Mouse (Mus musculus) heart, embryonic 12.5 days (tissue): ENCODE measurements around the gene Ccdc172. TPM values are rescaled to one million over a fixed set of nuclear protein-coding genes. Genes with fewer than 3 reads are reported as not detected.

Experiments used
- ATAC-seq: fragments of 200-750 bp; cut with Nextera tagmentation; 2 replicates; pipeline ENCODE4 v1.8.0; 2017; ENCODE audit warnings: moderate TSS enrichment, moderate library complexity; ENCODE audit not compliant: insufficient number of reproducible peaks, low FRiP score
- H3K27ac ChIP-seq: fragments of 300-500 bp; sonication (generic); 2 replicates; pipeline ENCODE4 v1.5.1; 2016; ENCODE audit warnings: mild to moderate bottlenecking, moderate library complexity; ENCODE audit not compliant: poor library complexity, severe bottlenecking
- H3K27me3 ChIP-seq: fragments of 300-500 bp; sonication (generic); replicated peaks from 2 replicates; pipeline ENCODE4 v1.6.1; 2016; ENCODE audit warnings: mild to moderate bottlenecking, moderate library complexity
- H3K36me3 ChIP-seq: fragments of 300-500 bp; sonication (generic); 2 replicates; pipeline ENCODE4 v1.6.1; 2016; ENCODE audit warnings: mild to moderate bottlenecking, moderate library complexity
- H3K4me1 ChIP-seq: fragments of 300-500 bp; sonication (generic); replicated peaks from 2 replicates; pipeline ENCODE4 v1.6.1; 2016; ENCODE audit warnings: mild to moderate bottlenecking
- H3K4me2 ChIP-seq: fragments of 300-500 bp; sonication (generic); 2 replicates; pipeline ENCODE4 v1.6.1; 2016; ENCODE audit warnings: mild to moderate bottlenecking, moderate library complexity
- H3K4me3 ChIP-seq: fragments of 300-500 bp; sonication (generic); 2 replicates; pipeline ENCODE4 v1.5.1; 2016; ENCODE audit warnings: mild to moderate bottlenecking
- H3K9ac ChIP-seq: fragments of 300-500 bp; sonication (generic); 2 replicates; pipeline ENCODE4 v1.6.1; 2016; ENCODE audit warnings: mild to moderate bottlenecking, moderate library complexity
- H3K9me3 ChIP-seq: fragments of 300-500 bp; sonication (generic); replicated peaks from 2 replicates; pipeline ENCODE4 v1.6.1; 2016; ENCODE audit warnings: mild to moderate bottlenecking, moderate library complexity
- WGBS: fragments of 180-500 bp; shearing (Covaris S2); methylation state at CpG from one replicate; pipeline ENCODE4 v1.1.7; 2016; 5-methylcytosine and 5-hydroxymethylcytosine counted together
- polyA plus RNA-seq: library from polyadenylated mRNA; unstranded; fragments of >200 nt; fragmentation: Nextera tagmentation; extraction: Ambion mirVana; gene quantifications from 2 replicates; pipeline ENCODE4 v1.2.1, GENCODE M21; 2016

The Ccdc172 gene
- polyA plus RNA-seq, 1 experiment from 2014 or later: not detected

- Histone ChIP-seq H3K27me3 (0 out of 2 replicates have a peak, but pooled peaks cover 4% of the 10 kb centered on the region), H3K9me3 (no peaks in the 10 kb centered on the region), H3K9ac (no peak overlapping the region), H3K4me1 (0 out of 2 replicates have a peak, but pooled peaks cover 3% of the 10 kb centered on the region), H3K36me3 (no peaks in the 10 kb centered on the region), H3K27ac (no peak overlapping the region), H3K4me2 (no peak overlapping the region), H3K4me3 (no peak overlapping the region)
- WGBS: 52% methylated on average over 12 of the region's 12 CpGs
- ATAC-seq: no peak
Measured at GRCm38 (mm10) chr19:58523736-58524394, 12.1 kb downstream of the Ccdc172 start.

- Histone ChIP-seq H3K27ac (no peak overlapping the region), H3K4me3 (no peak overlapping the region), H3K4me1 (0 out of 2 replicates have a peak, but pooled peaks cover 3% of the 10 kb centered on the region), H3K9ac (no peak overlapping the region), H3K27me3 (0 out of 2 replicates have a peak, but pooled peaks cover 4% of the 10 kb centered on the region), H3K4me2 (no peak overlapping the region), H3K9me3 (no peaks in the 10 kb centered on the region), H3K36me3 (no peaks in the 10 kb centered on the region)
- no peak for ATAC-seq
- WGBS: 44% methylated on average over 12 of the region's 12 CpGs
Measured at GRCm38 (mm10) chr19:58525457-58526239, 13.9 kb downstream of the Ccdc172 start.

- Histone ChIP-seq H3K27me3 (no peaks in the 10 kb centered on the region), H3K9me3 (no peaks in the 10 kb centered on the region), H3K9ac (no peak overlapping the region), H3K4me3 (no peak overlapping the region), H3K27ac (no peak overlapping the region), H3K4me1 (0 out of 2 replicates have a peak, but pooled peaks cover 9% of the 10 kb centered on the region), H3K36me3 (no peaks in the 10 kb centered on the region), H3K4me2 (no peak overlapping the region)
- 82% methylated on average over 3 of the region's 3 CpGs for WGBS
- no peak for ATAC-seq
Measured at GRCm38 (mm10) chr19:58533077-58533476, 21.3 kb downstream of the Ccdc172 start.

GRCm38 (mm10) chr19:58536691-58537090, 24.9 kb downstream of the Ccdc172 start:
- 78% methylated on average over 10 of the region's 10 CpGs for WGBS
- no peaks in the 10 kb centered on the region for H3K27me3 ChIP-seq
- no peak overlapping the region for H3K9ac ChIP-seq
- H3K4me2 ChIP-seq: no peak overlapping the region
- H3K9me3 ChIP-seq: no peaks in the 10 kb centered on the region
- H3K4me3 ChIP-seq: no peak overlapping the region
- 0 out of 2 replicates have a peak, but pooled peaks cover 9% of the 10 kb centered on the region for H3K4me1 ChIP-seq
- no peak for ATAC-seq
- H3K27ac ChIP-seq: no peak overlapping the region
- H3K36me3 ChIP-seq: no peaks in the 10 kb centered on the region

GRCm38 (mm10) chr19:58540396-58540795, 28.6 kb downstream of the Ccdc172 start:
- no peak overlapping the region for H3K27ac ChIP-seq
- no peaks in the 10 kb centered on the region for H3K27me3 ChIP-seq
- H3K9ac ChIP-seq: no peak overlapping the region
- WGBS: 82% methylated on average over 5 of the region's 5 CpGs
- no peak overlapping the region for H3K4me2 ChIP-seq
- no peak overlapping the region for H3K4me3 ChIP-seq
- ATAC-seq: no peak
- H3K4me1 ChIP-seq: 0 out of 2 replicates have a peak, but pooled peaks cover 9% of the 10 kb centered on the region
- H3K36me3 ChIP-seq: no peaks in the 10 kb centered on the region
- H3K9me3 ChIP-seq: no peaks in the 10 kb centered on the region

GRCm38 (mm10) chr19:58548367-58548766, 36.6 kb downstream of the Ccdc172 start:
- 9% methylated on average over 4 of the region's 4 CpGs for WGBS
- no peaks in the 10 kb centered on the region for H3K36me3 ChIP-seq
- peaks cover 4% of the 10 kb centered on the region; the same call in 1 of the 2 replicates for H3K27me3 ChIP-seq
- no peaks in the 10 kb centered on the region; the same call in 1 of the 2 replicates for H3K4me1 ChIP-seq
- no peak overlapping the region for H3K4me2 ChIP-seq
- no peak for ATAC-seq
- no peak overlapping the region for H3K27ac ChIP-seq
- H3K4me3 ChIP-seq: no peak overlapping the region
- H3K9me3 ChIP-seq: no peaks in the 10 kb centered on the region
- no peak overlapping the region for H3K9ac ChIP-seq

- Histone ChIP-seq H3K27me3 (peaks cover 4% of the 10 kb centered on the region; the same call in 1 of the 2 replicates), H3K4me1 (no peaks in the 10 kb centered on the region; the same call in 1 of the 2 replicates), H3K27ac (no peak overlapping the region), H3K9ac (no peak overlapping the region), H3K36me3 (no peaks in the 10 kb centered on the region), H3K9me3 (no peaks in the 10 kb centered on the region), H3K4me2 (no peak overlapping the region), H3K4me3 (no peak overlapping the region)
- ATAC-seq: no peak
- 61% methylated on average over 1 of the region's 1 CpGs for WGBS
Measured at GRCm38 (mm10) chr19:58550489-58550888, 38.7 kb downstream of the Ccdc172 start.

- no peaks in the 10 kb centered on the region; the same call in 1 of the 2 replicates for H3K4me1 ChIP-seq
- no peak overlapping the region for H3K4me2 ChIP-seq
- H3K27ac ChIP-seq: no peak overlapping the region
- no peak overlapping the region for H3K4me3 ChIP-seq
- WGBS: 82% methylated on average over 3 of the region's 3 CpGs
- no peaks in the 10 kb centered on the region for H3K36me3 ChIP-seq
- ATAC-seq: no peak
- no peak overlapping the region for H3K9ac ChIP-seq
- peaks cover 4% of the 10 kb centered on the region; the same call in 1 of the 2 replicates for H3K27me3 ChIP-seq
- H3K9me3 ChIP-seq: no peaks in the 10 kb centered on the region
Measured at GRCm38 (mm10) chr19:58550916-58551315, 39.1 kb downstream of the Ccdc172 start.

- H3K4me1 ChIP-seq: no peaks in the 10 kb centered on the region
- no peaks in the 10 kb centered on the region for H3K36me3 ChIP-seq
- H3K27ac ChIP-seq: no peak overlapping the region
- WGBS: 79% methylated on average over 2 of the region's 2 CpGs
- H3K4me2 ChIP-seq: no peak overlapping the region
- H3K27me3 ChIP-seq: peaks cover 4% of the 10 kb centered on the region; the same call in 1 of the 2 replicates
- H3K4me3 ChIP-seq: no peak overlapping the region
- no peak for ATAC-seq
- H3K9me3 ChIP-seq: no peaks in the 10 kb centered on the region
- no peak overlapping the region for H3K9ac ChIP-seq
Measured at GRCm38 (mm10) chr19:58554974-58555373, 43.2 kb downstream of the Ccdc172 start.

GRCm38 (mm10) chr19:58558352-58558751, 46.6 kb downstream of the Ccdc172 start:
- no peaks in the 10 kb centered on the region for H3K9me3 ChIP-seq
- ATAC-seq: no peak
- H3K27me3 ChIP-seq: no peaks in the 10 kb centered on the region
- H3K4me3 ChIP-seq: no peak overlapping the region
- H3K4me2 ChIP-seq: no peak overlapping the region
- H3K9ac ChIP-seq: no peak overlapping the region
- 45% methylated on average over 5 of the region's 5 CpGs for WGBS
- H3K4me1 ChIP-seq: no peaks in the 10 kb centered on the region
- H3K27ac ChIP-seq: no peak overlapping the region
- H3K36me3 ChIP-seq: no peaks in the 10 kb centered on the region

- ATAC-seq: no peak
- H3K4me2 ChIP-seq: no peak overlapping the region
- no peak overlapping the region for H3K27ac ChIP-seq
- no peak overlapping the region for H3K9ac ChIP-seq
- no peak overlapping the region for H3K4me3 ChIP-seq
- no peaks in the 10 kb centered on the region for H3K36me3 ChIP-seq
- H3K27me3 ChIP-seq: no peaks in the 10 kb centered on the region
- no peaks in the 10 kb centered on the region for H3K9me3 ChIP-seq
- 92% methylated on average over 7 of the region's 7 CpGs for WGBS
- no peaks in the 10 kb centered on the region for H3K4me1 ChIP-seq
Measured at GRCm38 (mm10) chr19:58562301-58562815, 50.6 kb downstream of the Ccdc172 start.
